Mouse (Mus musculus) cerebellum, postnatal 10 days (tissue): ENCODE measurements around the gene Arhgap24.

Experiments used
- DNase-seq, 2 experiments: peaks; one replicate each; pipeline ENCODE4 v3.0.0; 2021; ENCODE audit warnings: mixed read lengths in 2 of 2

The Arhgap24 gene

GRCm38 (mm10) chr5:102503066-102503465 lies 21.9 kb downstream of the Arhgap24 start:
- no peak for DNase-seq

GRCm38 (mm10) chr5:102503868-102504267 lies 22.7 kb downstream of the Arhgap24 start:
- DNase-seq: no peak

- no peak for DNase-seq
Measured at GRCm38 (mm10) chr5:102504557-102504956, 23.4 kb downstream of the Arhgap24 start.

- no peak for DNase-seq
Measured at GRCm38 (mm10) chr5:102508162-102508561, 27.0 kb downstream of the Arhgap24 start.

- DNase-seq: peak; percentile 81
Measured at GRCm38 (mm10) chr5:102509381-102509780, 28.2 kb downstream of the Arhgap24 start.

- DNase-seq: no peak
Measured at GRCm38 (mm10) chr5:102511651-102512050, 30.5 kb downstream of the Arhgap24 start.

- DNase-seq: no peak
Measured at GRCm38 (mm10) chr5:102515496-102515895, 34.3 kb downstream of the Arhgap24 start.

GRCm38 (mm10) chr5:102520506-102520905 lies 39.3 kb downstream of the Arhgap24 start:
- DNase-seq: no peak

- no peak for DNase-seq
Measured at GRCm38 (mm10) chr5:102535311-102535710, 54.1 kb downstream of the Arhgap24 start.

- no peak for DNase-seq
Measured at GRCm38 (mm10) chr5:102537819-102538218, 56.6 kb downstream of the Arhgap24 start.

GRCm38 (mm10) chr5:102546296-102546695 lies 65.1 kb downstream of the Arhgap24 start:
- DNase-seq: no peak

- DNase-seq: no peak
Measured at GRCm38 (mm10) chr5:102547786-102548185, 66.6 kb downstream of the Arhgap24 start.

GRCm38 (mm10) chr5:102548382-102548781 lies 67.2 kb downstream of the Arhgap24 start:
- no peak for DNase-seq

GRCm38 (mm10) chr5:102550211-102550610 lies 69.0 kb downstream of the Arhgap24 start:
- DNase-seq: no peak

- DNase-seq: no peak
Measured at GRCm38 (mm10) chr5:102550870-102551637, 69.9 kb downstream of the Arhgap24 start.

GRCm38 (mm10) chr5:102552533-102552932 lies 71.3 kb downstream of the Arhgap24 start:
- no peak for DNase-seq

- DNase-seq: no peak
Measured at GRCm38 (mm10) chr5:102555958-102556357, 74.8 kb downstream of the Arhgap24 start.

GRCm38 (mm10) chr5:102560270-102560669 lies 79.1 kb downstream of the Arhgap24 start:
- DNase-seq: no peak

GRCm38 (mm10) chr5:102563971-102564370 lies 82.8 kb downstream of the Arhgap24 start:
- DNase-seq: no peak

- no peak for DNase-seq
Measured at GRCm38 (mm10) chr5:102568764-102569163, 87.6 kb downstream of the Arhgap24 start.

- DNase-seq: no peak
Measured at GRCm38 (mm10) chr5:102571445-102571844, 90.3 kb downstream of the Arhgap24 start.

GRCm38 (mm10) chr5:102576750-102577149 lies 95.6 kb downstream of the Arhgap24 start:
- no peak for DNase-seq

GRCm38 (mm10) chr5:102577729-102578128 lies 96.5 kb downstream of the Arhgap24 start:
- no peak for DNase-seq

- DNase-seq: no peak
Measured at GRCm38 (mm10) chr5:102578431-102578830, 97.2 kb downstream of the Arhgap24 start.

GRCm38 (mm10) chr5:102582864-102583410 lies 101.7 kb downstream of the Arhgap24 start:
- no peak for DNase-seq
